Mouse (Mus musculus) lung, embryonic 14.5 days (tissue): ENCODE results near the gene Acp5. TPM values are rescaled to one million over a fixed set of nuclear protein-coding genes. Genes with fewer than 3 reads are reported as not detected.
A peak's percentile ranks its signal among the peaks of the same experiment; 100 is the strongest.

Experiments
- ATAC-seq: fragments of 200-750 bp; cut with Nextera tagmentation; 2 replicates; pipeline ENCODE4 v1.8.0; 2017; ENCODE audit warnings: mild to moderate bottlenecking, moderate TSS enrichment, moderate library complexity; ENCODE audit not compliant: insufficient read depth
- DNase-seq: peaks from one replicate; pipeline ENCODE4 v3.0.0-alpha.2; 2015
- H3K27ac ChIP-seq: fragments of 300-500 bp; sonication (generic); 2 replicates; pipeline ENCODE4 v1.5.1; 2014; ENCODE audit warnings: low read depth, mild to moderate bottlenecking, moderate library complexity
- H3K27me3 ChIP-seq: fragments of 300-500 bp; sonication (generic); 2 replicates; pipeline ENCODE4 v1.6.1; 2014; ENCODE audit warnings: low read length, control low read depth; ENCODE audit not compliant: insufficient read depth
- H3K36me3 ChIP-seq: fragments of 300-500 bp; sonication (generic); 2 replicates; pipeline ENCODE4 v1.6.1; 2014; ENCODE audit warnings: control low read depth; ENCODE audit not compliant: insufficient read depth
- H3K4me1 ChIP-seq: fragments of 300-500 bp; sonication (generic); 2 replicates; pipeline ENCODE4 v1.6.1; 2014; ENCODE audit warnings: antibody characterized with exemption, control low read depth; ENCODE audit not compliant: insufficient read depth
- H3K4me2 ChIP-seq: fragments of 300-500 bp; sonication (generic); 2 replicates; pipeline ENCODE4 v1.6.1; 2014; ENCODE audit warnings: mild to moderate bottlenecking
- H3K4me3 ChIP-seq: fragments of 300-500 bp; sonication (generic); 2 replicates; pipeline ENCODE4 v1.5.1; 2014; ENCODE audit warnings: low read depth, low read length
- H3K9ac ChIP-seq: fragments of 300-500 bp; sonication (generic); 2 replicates; pipeline ENCODE4 v1.6.1; 2014
- H3K9me3 ChIP-seq: fragments of 300-500 bp; sonication (generic); 2 replicates; pipeline ENCODE4 v1.6.1; 2016; ENCODE audit warnings: low read depth, low read length, control low read depth
- CTCF ChIP-seq: IDR thresholded peaks from 2 replicates; pipeline ENCODE4 v1.5.1; 2016; ENCODE audit warnings: antibody characterized with exemption, low read depth
- WGBS: fragments of 180-500 bp; shearing (Covaris S2); extraction: QIAGEN DNeasy Blood & Tissue Kit; methylation state at CpG from one replicate; pipeline ENCODE4 v1.1.7; 2014; 5-methylcytosine and 5-hydroxymethylcytosine counted together
- polyA plus RNA-seq: library from polyadenylated mRNA; unstranded; fragments of >200 nt; fragmentation: Nextera tagmentation; extraction: Ambion mirVana; gene quantifications from 2 replicates; pipeline ENCODE4 v1.2.1, GENCODE M21; 2014

The Acp5 gene
- polyA plus RNA-seq, 1 experiment from 2014 or later = 4.2 TPM

GRCm38 (mm10) chr9:22138480-22138879, 3.0 kb upstream of the Acp5 start:
- TF ChIP-seq CTCF = peak; percentile 85

GRCm38 (mm10) chr9:22136765-22137547, 1.4 kb upstream of the Acp5 start:
- Histone ChIP-seq H3K27me3 (no peaks in the 10 kb centered on the region), H3K9me3 (no peaks in the 10 kb centered on the region), H3K36me3 (no peaks in the 10 kb centered on the region), H3K4me2 (no peak overlapping the region), H3K4me3 (no peak overlapping the region), H3K27ac (no peak overlapping the region), H3K4me1 (no peaks in the 10 kb centered on the region), H3K9ac (peak overlapping the region; percentile 20)
- peak; percentile 8 for DNase-seq
- TF ChIP-seq CTCF = no peak
- no peak for ATAC-seq
- WGBS = 17% methylated on average over 23 of the region's 23 CpGs

More at GRCm38 (mm10) chr9:22138480-22138879, 3.0 kb upstream of the Acp5 start:
- Histone ChIP-seq H3K4me2 (no peak overlapping the region), H3K9ac (no peak overlapping the region), H3K4me1 (no peaks in the 10 kb centered on the region), H3K27me3 (no peaks in the 10 kb centered on the region), H3K27ac (no peak overlapping the region), H3K4me3 (no peak overlapping the region), H3K9me3 (no peaks in the 10 kb centered on the region), H3K36me3 (no peaks in the 10 kb centered on the region)
- no peak for ATAC-seq
- peak; percentile 52 for DNase-seq
- WGBS = 33% methylated on average over 2 of the region's 2 CpGs

- H3K4me1 ChIP-seq = no peaks in the 10 kb centered on the region
- no peak overlapping the region for H3K4me2 ChIP-seq
- H3K36me3 ChIP-seq = no peaks in the 10 kb centered on the region
- no peak for TF ChIP-seq CTCF
- H3K4me3 ChIP-seq = peak overlapping the region; percentile 4; the same call in 1 of the 2 replicates
- 73% methylated on average over 9 of the region's 9 CpGs for WGBS
- no peaks in the 10 kb centered on the region for H3K9me3 ChIP-seq
- DNase-seq (no peak), ATAC-seq (no peak)
- no peak overlapping the region for H3K9ac ChIP-seq
- peaks cover 9% of the 10 kb centered on the region; the same call in 1 of the 2 replicates for H3K27me3 ChIP-seq
- no peak overlapping the region for H3K27ac ChIP-seq
Measured at GRCm38 (mm10) chr9:22134988-22135643, 395 bp downstream of the Acp5 start.

- WGBS = 72% methylated on average over 7 of the region's 7 CpGs
- no peaks in the 10 kb centered on the region for H3K36me3 ChIP-seq
- ATAC-seq = no peak
Measured at GRCm38 (mm10) chr9:22134246-22134890, 1.1 kb downstream of the Acp5 start.

GRCm38 (mm10) chr9:22132220-22132619, 3.3 kb downstream of the Acp5 start:
- H3K4me1 ChIP-seq = no peaks in the 10 kb centered on the region
- DNase-seq (no peak), ATAC-seq (peak; percentile 15; the same call in 1 of the 2 replicates)
- TF ChIP-seq CTCF = no peak
- H3K9me3 ChIP-seq = no peaks in the 10 kb centered on the region
- peak overlapping the region; percentile 78 for H3K4me2 ChIP-seq
- H3K27ac ChIP-seq = no peak overlapping the region
- H3K27me3 ChIP-seq = peaks cover 9% of the 10 kb centered on the region; the same call in 1 of the 2 replicates
- H3K9ac ChIP-seq = peak overlapping the region; percentile 43; the same call in 1 of the 2 replicates
- H3K4me3 ChIP-seq = peak overlapping the region; percentile 30
- no peaks in the 10 kb centered on the region for H3K36me3 ChIP-seq
- 28% methylated on average over 11 of the region's 11 CpGs for whole genome bisulfite sequencing

More at GRCm38 (mm10) chr9:22134246-22134890, 1.1 kb downstream of the Acp5 start:
- H3K4me1 ChIP-seq = no peaks in the 10 kb centered on the region
- DNase-seq = no peak
- H3K4me3 ChIP-seq = peak overlapping the region; percentile 4; the same call in 1 of the 2 replicates
- no peak overlapping the region for H3K4me2 ChIP-seq
- H3K9ac ChIP-seq = no peak overlapping the region
- no peak overlapping the region for H3K27ac ChIP-seq
- H3K27me3 ChIP-seq = peaks cover 9% of the 10 kb centered on the region; the same call in 1 of the 2 replicates
- no peak for TF ChIP-seq CTCF
- no peaks in the 10 kb centered on the region for H3K9me3 ChIP-seq

- peak; percentile 68 for DNase-seq
- TF ChIP-seq CTCF = no peak
- Histone ChIP-seq H3K9ac (peak overlapping the region; percentile 43), H3K4me3 (peak overlapping the region; percentile 30), H3K27ac (no peak overlapping the region), H3K4me2 (peak overlapping the region; percentile 78), H3K9me3 (no peaks in the 10 kb centered on the region), H3K36me3 (no peaks in the 10 kb centered on the region), H3K27me3 (peaks cover 9% of the 10 kb centered on the region; the same call in 1 of the 2 replicates), H3K4me1 (no peaks in the 10 kb centered on the region)
- 1% methylated on average over 35 of the region's 35 CpGs for WGBS
- ATAC-seq = peak; percentile 74
Measured at GRCm38 (mm10) chr9:22131226-22131981, 4.1 kb downstream of the Acp5 start.
